Mouse (Mus musculus) layer of hippocampus, postnatal 10 days (tissue): ENCODE measurements around the gene Slc38a5. TPM values are rescaled to one million over a fixed set of nuclear protein-coding genes. Genes with fewer than 3 reads are reported as not detected.
A peak's percentile ranks its signal among the peaks of the same experiment; 100 is the strongest.

Experiments used
- DNase-seq, 2 experiments: peaks; one replicate each; pipeline ENCODE4 v3.0.0; 2021; ENCODE audit warnings: low spot score in 2 of 2
- total RNA-seq, 2 experiments: library from RNA; stranded (reverse); gene quantifications; 2 replicates each; pipeline ENCODE4 v1.2.3; 2021

The Slc38a5 gene
- total RNA-seq, 2 experiments from 2014 or later, result 17.6 to 28.1 TPM

- no peak for DNase-seq
Measured at GRCm38 (mm10) chrX:8288621-8289020, 17.7 kb downstream of the Slc38a5 start.

- no peak for DNase-seq
Measured at GRCm38 (mm10) chrX:8309302-8309701, 38.4 kb downstream of the Slc38a5 start.

- DNase-seq, result peak; percentile 12 to 20
Measured at GRCm38 (mm10) chrX:8314905-8315304, 44.0 kb downstream of the Slc38a5 start.

GRCm38 (mm10) chrX:8327124-8327523 lies 56.2 kb downstream of the Slc38a5 start, which contains the start of gene Ssxb10:
Ssxb10 (plus strand) TSS chrX:8327424.
- DNase-seq, result no peak

Other genes starting within 250 kb of the Slc38a5 start
- gene Suv39h1, start 196.4 kb upstream of the Slc38a5 start, total RNA-seq, result 10 to 100 TPM; 30.4 to 30.7 TPM
- gene Was, start 180.6 kb upstream of the Slc38a5 start, total RNA-seq, result 1 to 10 TPM; 1.2 to 1.7 TPM
- 100 to 1,000 TPM; 219 to 231 TPM for gene Wdr13, start 138.2 kb upstream of the Slc38a5 start, total RNA-seq
- 100 to 1,000 TPM; 248 to 315 TPM for gene Rbm3, start 125.3 kb upstream of the Slc38a5 start, total RNA-seq
- 10 to 100 TPM; 15.1 to 16.0 TPM for gene Tbc1d25, start 95.0 kb upstream of the Slc38a5 start, total RNA-seq
- gene Ebp, start 77.6 kb upstream of the Slc38a5 start, total RNA-seq, result 10 to 100 TPM; 26.8 to 27.7 TPM
- gene Porcn, start 64.6 kb upstream of the Slc38a5 start, total RNA-seq, result 10 to 100 TPM; 68.4 to 75.2 TPM
- 10 to 100 TPM; 24.0 to 27.7 TPM for gene Ftsj1, start 18.7 kb upstream of the Slc38a5 start, total RNA-seq
- not detected for gene Ssxb10, start 56.3 kb downstream of the Slc38a5 start, total RNA-seq
- gene Ssxb9, start 95.8 kb downstream of the Slc38a5 start, total RNA-seq, result not detected
- gene Ssxb1, start 142.2 kb downstream of the Slc38a5 start, total RNA-seq, result not detected
- not detected for gene Ssxb2, start 190.6 kb downstream of the Slc38a5 start, total RNA-seq